Mouse (Mus musculus): Measurements from ENCODE around the gene Gm20388.
"Not testable (repeated sequence)": the region's sequence is repeated elsewhere in the genome, so short reads cannot be mapped to it uniquely, and the experiment has no call there.

Gm20388 gene

GRCm38 (mm10) chr8:123421325-123421724 is 3510.7 kb downstream of the Gm20388 start:
- no peak for DNase-seq (ENCODE audit: extremely low spot score, low spot score)

- peak; percentile 69 for DNase-seq (ENCODE audit: extremely low spot score, low spot score)
Measured at GRCm38 (mm10) chr8:123422056-123422780, 3511.6 kb downstream of the Gm20388 start.

- no peak for DNase-seq (ENCODE audit: extremely low spot score, low spot score)
Measured at GRCm38 (mm10) chr8:123422781-123423159, 3512.1 kb downstream of the Gm20388 start.

- no peak for DNase-seq (ENCODE audit: extremely low spot score, low spot score)
Measured at GRCm38 (mm10) chr8:123423441-123423840, 3512.8 kb downstream of the Gm20388 start, which contains the start of gene Def8. Def8 (plus strand) TSS chr8:123423527.

GRCm38 (mm10) chr8:123426511-123427509 is 3516.2 kb downstream of the Gm20388 start:
- no peak for DNase-seq (ENCODE audit: extremely low spot score, low spot score)

- DNase-seq (ENCODE audit: extremely low spot score, low spot score), result no peak
Measured at GRCm38 (mm10) chr8:123427639-123428275, 3517.1 kb downstream of the Gm20388 start.

- no peak for DNase-seq (ENCODE audit: extremely low spot score, low spot score)
Measured at GRCm38 (mm10) chr8:123428343-123428893, 3517.8 kb downstream of the Gm20388 start.

GRCm38 (mm10) chr8:123428939-123429721 is 3518.5 kb downstream of the Gm20388 start:
- DNase-seq (ENCODE audit: extremely low spot score, low spot score), result no peak

GRCm38 (mm10) chr8:123429722-123430013 is 3519.0 kb downstream of the Gm20388 start:
- not testable (repeated sequence) for DNase-seq (ENCODE audit: extremely low spot score, low spot score)

- DNase-seq (ENCODE audit: extremely low spot score, low spot score), result not testable (repeated sequence)
Measured at GRCm38 (mm10) chr8:123430936-123431335, 3520.3 kb downstream of the Gm20388 start.

- DNase-seq (ENCODE audit: extremely low spot score, low spot score), result no peak
Measured at GRCm38 (mm10) chr8:123431616-123432365, 3521.2 kb downstream of the Gm20388 start.

GRCm38 (mm10) chr8:123432381-123432780 is 3521.7 kb downstream of the Gm20388 start:
- DNase-seq (ENCODE audit: extremely low spot score, low spot score), result no peak

- not testable (repeated sequence) for DNase-seq (ENCODE audit: extremely low spot score, low spot score)
Measured at GRCm38 (mm10) chr8:123433241-123433974, 3522.8 kb downstream of the Gm20388 start.

- DNase-seq (ENCODE audit: extremely low spot score, low spot score), result no peak
Measured at GRCm38 (mm10) chr8:123441788-123442187, 3531.1 kb downstream of the Gm20388 start.

- no peak for DNase-seq (ENCODE audit: extremely low spot score, low spot score)
Measured at GRCm38 (mm10) chr8:123442351-123442750, 3531.7 kb downstream of the Gm20388 start.

- DNase-seq (ENCODE audit: extremely low spot score, low spot score), result peak; percentile 93
Measured at GRCm38 (mm10) chr8:123442871-123443575, 3532.4 kb downstream of the Gm20388 start.

GRCm38 (mm10) chr8:123443576-123443921 is 3532.9 kb downstream of the Gm20388 start:
- DNase-seq (ENCODE audit: extremely low spot score, low spot score), result no peak

GRCm38 (mm10) chr8:123444131-123444530 is 3533.5 kb downstream of the Gm20388 start:
- DNase-seq (ENCODE audit: extremely low spot score, low spot score), result no peak

- no peak for DNase-seq (ENCODE audit: extremely low spot score, low spot score)
Measured at GRCm38 (mm10) chr8:123445981-123446380, 3535.3 kb downstream of the Gm20388 start.
